Mouse (Mus musculus): ENCODE measurements at regions not wholly inside any gene's neighbourhood (a gene's known extent, or its start where the extent isn't known, plus 50 kb on each side); places are given as distances from the start of the nearest gene placed in this dataset.

DNA sequence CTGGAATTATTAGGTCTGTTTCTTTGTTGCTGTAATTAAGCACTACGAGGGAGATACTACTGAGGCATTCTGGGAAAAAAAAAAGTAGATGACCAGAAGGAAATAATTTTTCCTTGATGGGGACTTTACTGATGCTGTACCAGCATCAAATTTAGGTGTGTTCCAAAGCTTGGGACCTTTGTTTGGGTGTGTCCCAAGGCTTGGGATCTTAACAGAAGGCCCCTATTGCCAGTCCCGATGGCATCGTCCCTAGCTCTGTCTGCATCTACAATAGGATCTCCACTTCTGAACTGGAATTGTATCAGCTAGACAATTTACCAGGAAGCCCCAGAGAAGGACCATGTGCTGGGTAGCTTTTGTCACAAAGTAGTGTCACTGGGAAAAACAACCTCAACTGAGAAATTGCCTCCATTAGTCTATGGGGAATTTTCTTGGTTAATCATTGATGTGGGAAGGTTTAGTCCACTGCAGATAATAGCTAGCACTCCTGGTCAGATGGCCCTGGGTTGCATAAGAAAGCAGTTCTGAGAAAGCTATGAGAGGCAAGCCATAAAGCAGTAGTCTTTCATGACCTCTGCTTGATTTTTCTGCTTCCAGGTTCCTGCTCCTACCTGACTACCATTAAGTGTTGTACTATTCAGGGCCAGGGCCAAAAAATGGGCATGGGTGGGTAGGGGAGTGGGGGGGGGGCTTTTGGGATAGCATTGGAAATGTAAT is 392.7 kb downstream of the Igsf11 start:
- no peak for DNase-seq

- peak; percentile 26 for DNase-seq
Measured at GRCm38 (mm10) chr16:39286797-39287565, 394.5 kb downstream of the Igsf11 start.

- DNase-seq = no peak
Measured at GRCm38 (mm10) chr16:39298856-39299255, 406.4 kb downstream of the Igsf11 start.

- DNase-seq = peak; percentile 77
Measured at GRCm38 (mm10) chr16:39302902-39303361, 410.5 kb downstream of the Igsf11 start.

DNA sequence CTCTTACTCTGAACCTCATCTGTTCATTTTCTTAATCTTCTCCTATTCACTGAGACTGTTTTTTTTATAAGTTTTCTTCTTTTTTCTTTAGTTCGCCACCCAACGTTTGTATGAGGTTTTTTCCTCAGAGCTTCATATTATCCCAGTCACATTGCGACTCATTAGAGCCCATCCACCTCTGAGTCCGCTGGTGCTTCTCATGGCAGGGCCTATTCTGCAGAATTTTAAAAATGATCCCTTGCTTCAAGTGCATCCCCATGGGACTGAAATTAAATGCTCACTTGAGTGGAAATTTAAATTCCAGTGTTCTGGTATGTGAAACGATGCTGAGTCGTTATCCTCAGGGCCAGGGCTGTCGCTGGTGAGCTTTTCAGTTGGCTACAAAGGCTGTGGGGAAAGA is 410.9 kb downstream of the Igsf11 start:
- no peak for DNase-seq

DNA sequence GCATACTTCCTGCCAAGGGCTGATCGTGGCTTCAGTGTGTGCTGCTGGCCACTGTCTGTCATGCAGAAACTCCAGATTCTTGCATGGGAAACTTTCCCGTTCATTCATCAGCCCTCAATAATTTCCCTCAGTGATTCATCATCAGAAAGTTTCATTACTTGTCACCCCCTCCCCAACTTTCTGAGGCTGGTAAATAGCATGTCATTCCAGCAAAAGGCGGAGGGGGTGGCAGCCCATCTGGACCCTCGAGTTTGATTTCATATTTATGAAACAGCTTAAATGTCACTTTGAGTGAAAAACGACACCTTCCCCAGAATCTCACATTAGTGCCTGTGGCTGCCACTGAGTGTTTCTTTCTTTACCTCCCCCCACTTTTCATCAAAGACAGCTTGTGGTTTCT is 415.5 kb downstream of the Igsf11 start:
- no peak for DNase-seq

- peak; percentile 83 for DNase-seq
Measured at GRCm38 (mm10) chr16:39316752-39317594, 424.5 kb downstream of the Igsf11 start.

DNA sequence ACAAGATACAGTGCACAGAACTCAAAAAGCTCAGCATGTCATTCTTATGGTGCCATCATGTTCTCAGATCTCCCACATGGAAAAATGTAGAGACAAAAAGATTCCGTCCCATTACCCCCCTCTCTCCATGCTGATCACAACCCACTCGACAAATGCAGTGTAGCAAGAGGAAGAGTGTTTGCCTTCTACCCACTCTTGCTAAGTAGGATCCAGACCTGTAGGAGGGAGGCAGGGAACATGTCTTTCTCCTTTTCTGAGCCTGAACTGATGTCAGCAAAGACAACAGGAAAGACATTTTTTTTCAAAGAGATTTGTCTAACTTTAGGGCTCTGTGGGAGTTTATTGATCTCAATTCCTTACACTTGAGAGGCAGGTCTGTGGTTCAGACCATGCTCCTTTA is 433.2 kb downstream of the Igsf11 start:
- peak; percentile 13 for DNase-seq

DNA sequence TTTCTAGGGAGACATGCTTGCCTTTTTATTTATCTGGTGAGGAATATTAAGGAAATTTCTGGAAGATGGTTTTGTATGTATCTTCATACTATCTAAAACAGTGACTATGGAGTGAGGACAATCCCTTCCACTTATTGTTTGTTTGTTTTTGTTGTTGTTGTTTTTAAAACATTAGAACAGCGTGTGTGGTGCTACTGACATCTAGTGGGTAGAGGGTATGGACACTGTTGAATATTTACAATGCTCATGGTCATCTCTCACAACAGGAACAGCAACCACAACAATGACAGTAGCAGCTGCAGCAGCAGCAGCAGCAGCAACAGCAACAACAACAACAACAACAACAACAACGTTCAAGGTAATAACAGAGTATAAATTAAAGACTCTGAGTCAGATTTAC is 471.2 kb downstream of the Igsf11 start:
- no peak for DNase-seq

DNA sequence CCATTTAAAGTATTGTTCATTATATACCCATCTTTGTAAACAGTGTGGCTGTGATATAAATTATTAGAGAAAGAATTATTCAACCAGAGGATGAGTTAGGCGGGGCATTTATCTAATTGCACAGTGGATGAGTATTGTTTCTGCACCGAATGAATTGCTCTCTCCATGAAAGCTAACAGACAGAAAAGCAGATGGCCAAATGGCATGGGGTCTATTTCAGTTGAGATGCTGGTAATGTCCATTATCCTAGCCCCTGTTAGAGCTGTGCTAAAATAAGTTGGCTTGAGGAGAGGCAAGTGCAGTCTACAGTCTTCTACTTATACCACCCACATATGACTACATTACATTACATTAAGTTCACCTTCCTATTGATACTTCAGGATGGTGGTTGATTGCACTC is 475.8 kb downstream of the Igsf11 start:
- no peak for DNase-seq

GRCm38 (mm10) chr16:39374616-39375015 is 482.1 kb downstream of the Igsf11 start:
- DNase-seq = peak; percentile 46

DNA sequence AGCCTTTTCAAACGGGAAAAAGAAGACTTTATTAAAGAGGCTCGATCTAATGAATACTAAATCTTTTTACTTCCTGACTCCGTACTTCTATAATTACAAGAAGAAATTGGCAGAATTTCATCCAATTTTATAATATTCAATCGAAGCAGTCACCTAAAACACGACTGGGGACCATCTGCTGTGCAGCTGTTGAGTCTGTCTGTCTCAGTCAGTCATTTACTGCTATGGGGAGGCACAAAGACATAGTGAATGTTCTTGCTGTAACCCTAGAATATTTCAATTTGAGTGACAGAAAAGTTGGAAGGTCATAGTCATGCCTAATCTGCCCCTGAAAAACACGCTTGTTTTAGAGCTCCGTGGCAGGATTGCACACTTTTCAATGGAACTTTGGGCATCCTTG is 487.5 kb downstream of the Igsf11 start:
- no peak for DNase-seq

DNA sequence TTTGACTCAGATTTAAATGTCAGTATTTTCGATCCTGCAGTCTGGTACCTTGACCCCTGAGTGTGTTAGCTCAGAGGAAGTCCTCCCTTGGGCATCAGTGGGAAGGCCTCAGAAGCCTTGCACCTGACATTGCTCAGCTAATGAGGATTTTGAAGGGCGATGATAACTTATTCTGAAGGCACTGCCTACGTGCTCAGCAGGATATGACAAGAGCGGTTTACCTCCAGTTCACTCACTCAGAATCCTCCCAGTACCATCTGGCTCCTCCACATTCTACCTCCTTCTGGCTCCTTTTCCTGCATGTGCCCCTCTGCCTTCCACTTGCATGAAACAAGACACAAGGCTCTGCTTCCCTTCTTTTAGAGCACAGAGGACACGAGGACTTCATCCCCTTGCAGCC is 497.5 kb downstream of the Igsf11 start:
- no peak for DNase-seq

DNA sequence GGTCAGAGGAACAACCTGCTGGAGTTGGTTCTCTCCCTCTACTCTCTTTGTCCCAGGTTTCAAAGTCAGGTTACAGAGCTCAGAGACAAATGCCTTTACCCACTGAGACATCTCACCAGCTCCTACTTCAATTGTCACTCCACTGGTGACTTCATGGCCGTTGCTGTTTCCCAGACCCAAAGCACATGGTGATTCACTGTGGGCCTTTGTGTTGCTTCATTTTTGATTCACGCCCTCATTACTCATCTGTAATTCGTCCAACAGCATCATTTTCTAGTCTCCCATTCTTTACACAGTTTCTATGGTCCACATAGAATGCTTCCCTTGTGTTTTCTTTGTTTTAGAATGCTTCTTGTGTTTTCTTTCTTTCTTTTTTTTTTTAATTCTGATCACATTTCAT is 498.2 kb downstream of the Igsf11 start:
- DNase-seq = no peak

- DNase-seq = peak; percentile 9
Measured at GRCm38 (mm10) chr16:39402101-39402749, 509.8 kb downstream of the Igsf11 start.

DNA sequence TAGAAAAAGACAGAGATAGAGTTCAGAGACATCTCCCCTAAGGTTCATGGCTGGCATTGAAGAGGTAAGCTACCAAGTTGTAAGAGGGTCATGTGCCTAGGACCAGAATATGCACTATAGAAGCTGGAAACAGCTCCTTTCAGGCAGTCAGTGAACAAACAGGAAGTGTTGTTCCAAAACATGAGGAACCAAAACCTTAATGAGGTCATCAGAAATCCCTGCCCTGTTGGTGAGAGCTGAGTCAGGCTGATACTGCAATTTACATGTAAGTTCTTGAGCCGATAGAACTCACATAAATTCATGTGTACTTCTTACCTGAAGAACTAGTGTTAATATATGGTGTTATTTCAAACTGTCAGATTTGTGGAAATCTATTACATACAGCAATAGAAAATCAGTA is 539.1 kb downstream of the Igsf11 start:
- no peak for DNase-seq

DNA sequence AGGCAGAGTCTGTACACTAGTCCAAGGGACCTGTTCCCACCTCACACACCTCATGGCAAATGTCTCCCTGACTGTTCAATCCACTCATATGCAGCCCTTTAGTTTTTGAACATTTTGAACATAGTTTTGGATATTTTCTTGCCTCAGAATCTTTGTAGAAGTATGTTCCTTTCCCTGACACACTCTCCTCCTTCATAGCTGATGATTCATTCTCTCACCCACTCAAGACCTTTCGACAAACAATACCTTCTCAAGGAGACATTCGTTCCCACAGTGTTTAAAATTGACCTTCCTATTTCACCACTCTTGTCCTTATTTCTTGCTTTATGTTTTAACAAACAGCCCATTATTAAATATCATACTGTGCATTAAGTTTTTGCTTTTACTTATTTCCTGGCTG is 538.4 kb upstream of the Lsamp start:
- peak; percentile 18 for DNase-seq

DNA sequence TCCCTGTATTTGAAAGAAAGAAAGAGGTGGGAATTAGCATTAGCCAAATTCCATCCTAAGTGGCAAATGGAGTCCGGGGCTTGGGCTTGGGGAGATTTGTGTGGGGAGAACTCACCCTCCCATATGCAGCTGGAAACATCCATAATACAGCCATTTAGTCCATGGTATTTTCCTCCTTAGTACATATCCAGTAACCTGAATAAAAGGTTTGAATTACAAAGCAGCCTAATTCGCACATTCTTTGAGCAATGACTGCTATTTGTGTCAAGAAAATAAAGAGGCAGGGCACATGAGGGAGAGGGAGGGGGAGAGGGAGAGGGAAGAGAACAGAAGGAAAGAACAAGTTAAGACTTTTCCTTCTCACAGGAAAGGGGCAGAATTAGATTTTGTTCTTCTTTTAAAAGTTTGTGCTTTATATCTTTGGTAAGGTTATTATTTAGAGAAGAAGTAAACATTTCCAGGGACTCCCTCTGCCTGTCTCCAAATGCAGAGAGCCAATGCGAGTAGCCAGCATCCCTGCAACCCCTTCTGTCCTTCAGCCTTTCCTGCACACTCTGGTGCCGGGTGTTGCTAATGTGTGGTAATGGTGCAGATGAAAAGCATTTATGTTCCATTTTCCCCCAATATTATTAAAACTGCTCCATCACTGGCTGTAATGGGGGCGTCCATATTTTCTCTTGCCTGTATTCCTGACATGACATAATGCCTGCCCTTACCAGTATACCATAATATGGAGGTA is 530.6 kb upstream of the Lsamp start:
- DNase-seq = no peak
